Mouse (Mus musculus): ENCODE measurements around the gene Gm20777.
"Not testable (repeated sequence)": the region's sequence is repeated elsewhere in the genome, so short reads cannot be mapped to it uniquely, and the experiment has no call there.

The Gm20777 gene

GRCm38 (mm10) chrY:10752350-10752749 lies at the start of gene Gm20777:
Gene Gm20777, minus strand, starts transcription at chrY:10752450.
- not testable (repeated sequence) for DNase-seq (ENCODE audit: low spot score)

DNA sequence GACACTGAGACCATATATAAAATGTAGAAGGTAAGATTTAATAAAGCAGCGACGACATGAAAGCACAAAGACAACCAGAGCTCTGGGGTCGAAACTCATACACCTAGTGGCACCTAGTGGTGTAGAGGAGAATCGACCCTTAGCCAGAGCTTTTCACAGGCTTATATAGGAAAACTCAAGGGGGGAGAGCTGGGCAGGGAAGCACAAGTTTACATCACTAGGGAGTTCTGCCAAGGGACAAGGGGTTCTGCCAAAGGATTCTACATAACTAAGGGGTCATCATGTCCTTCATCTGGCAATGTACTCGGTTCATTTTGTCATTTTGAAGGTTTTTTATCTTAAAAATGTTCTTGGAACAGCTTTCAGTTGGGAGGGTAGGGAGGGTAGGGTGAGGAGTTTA lies 42.7 kb downstream of the Gm20777 start:
- not testable (repeated sequence) for DNase-seq (ENCODE audit: low spot score)

GRCm38 (mm10) chrY:10708761-10709160 lies 43.5 kb downstream of the Gm20777 start:
- not testable (repeated sequence) for DNase-seq (ENCODE audit: low spot score)

DNA sequence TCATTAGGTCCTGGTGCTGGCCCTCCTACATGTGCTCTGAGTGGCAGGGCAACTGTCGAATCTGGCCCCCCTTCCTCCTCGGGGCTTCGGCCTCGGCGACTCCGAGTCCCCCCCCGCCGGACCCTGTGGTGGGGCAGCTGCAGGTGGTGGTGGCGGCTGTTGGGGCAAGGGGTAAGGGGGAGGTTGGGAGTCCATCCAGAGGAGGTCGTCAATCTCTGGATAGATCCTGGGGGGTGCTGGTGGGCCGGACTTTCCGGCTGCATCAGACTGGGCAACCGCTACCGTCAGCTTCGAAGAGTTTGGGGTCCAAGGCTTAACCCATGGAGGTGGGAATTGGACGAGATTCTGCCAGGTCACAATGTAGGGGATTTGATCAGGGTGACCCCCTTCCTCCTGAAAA lies 44.0 kb downstream of the Gm20777 start:
- DNase-seq (ENCODE audit: low spot score): not testable (repeated sequence)

GRCm38 (mm10) chrY:10706686-10707085 lies 45.6 kb downstream of the Gm20777 start:
- not testable (repeated sequence) for DNase-seq (ENCODE audit: low spot score)

All from ovary, postnatal 10 days (tissue).